Mouse (Mus musculus): ENCODE data around the gene Efhd1. TPM values are rescaled to one million over a fixed set of nuclear protein-coding genes. Genes with fewer than 3 reads are reported as not detected.
A peak's percentile ranks its signal among the peaks of the same experiment; 100 is the strongest.

Efhd1 gene
- polyA plus RNA-seq, 1 experiment from 2014 or later: not detected

DNA sequence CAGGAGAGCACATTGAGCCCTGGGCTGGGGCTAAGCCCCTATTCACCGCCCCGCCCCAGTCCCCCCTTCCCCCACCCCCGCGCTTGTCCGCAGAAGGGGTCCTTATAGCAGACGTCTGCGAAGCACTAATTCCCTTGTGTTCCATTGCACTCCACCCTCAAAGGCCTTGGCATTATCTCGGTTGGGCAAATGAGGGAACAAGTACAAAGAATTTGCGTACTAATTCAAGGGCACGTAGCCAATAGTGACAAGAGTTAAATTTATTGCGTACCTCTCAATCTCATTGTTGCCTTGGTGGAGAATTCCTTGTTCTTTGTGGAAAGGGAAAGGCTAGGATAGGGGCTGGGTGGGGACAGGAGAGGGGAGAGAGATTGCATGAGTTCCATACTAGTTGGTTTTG, 6.5 kb upstream of the Efhd1 start:
- Histone ChIP-seq H3K4me3 (ENCODE audit: control insufficient read depth in 1 of 2, insufficient read depth in 1 of 2, low read depth in 1 of 2, low read length in 2 of 2) (no peak overlapping the region), H3K36me3 (ENCODE audit: control insufficient read depth, insufficient read depth, low read length) (no peaks in the 10 kb centered on the region), H3K27ac (replicated peaks in 1 of 2; ENCODE audit: control insufficient read depth in 1 of 2, insufficient read depth in 1 of 2, low read depth in 2 of 2, low read length in 2 of 2) (no peak overlapping the region), H3K27me3 (ENCODE audit: control insufficient read depth, insufficient read depth, low read length) (peaks cover 37% of the 10 kb centered on the region), H3K4me2 (ENCODE audit: low read length) (no peak overlapping the region), H3K9ac (ENCODE audit: low read length) (no peak overlapping the region), H3K9me3 (ENCODE audit: control insufficient read depth, low read length) (no peaks in the 10 kb centered on the region), H3K4me1 (ENCODE audit: control insufficient read depth in 2 of 2, insufficient read depth in 2 of 2, low read length in 2 of 2) (no peaks in the 10 kb centered on the region)
- no peak for ATAC-seq (ENCODE audit: insufficient number of reproducible peaks, insufficient read depth, low FRiP score, low read depth)
- 22% methylated on average over 11 of the region's 11 CpGs for WGBS

DNA sequence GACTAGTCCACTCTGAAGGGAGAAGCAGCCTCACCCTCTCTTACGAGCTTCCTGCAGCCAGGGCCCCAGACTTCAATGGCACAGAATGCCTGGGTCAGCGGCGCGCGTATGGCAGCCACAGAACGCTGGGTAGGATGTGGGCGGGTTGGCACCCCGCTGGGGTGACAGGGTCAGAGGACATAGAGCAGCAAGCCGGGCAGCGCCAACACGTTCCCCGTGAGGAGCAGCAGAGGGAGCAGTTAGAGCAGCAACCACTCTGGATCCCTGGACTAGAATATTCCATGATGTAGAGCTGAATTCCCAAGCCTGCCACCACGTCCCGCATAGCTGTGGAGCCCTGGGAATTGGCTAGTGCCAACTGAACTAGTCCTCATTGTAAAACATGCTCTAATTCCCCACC, 5.7 kb upstream of the Efhd1 start:
- H3K4me3 ChIP-seq (ENCODE audit: control insufficient read depth in 1 of 2, insufficient read depth in 1 of 2, low read depth in 1 of 2, low read length in 2 of 2): no peak overlapping the region
- H3K27ac ChIP-seq (replicated peaks in 1 of 2; ENCODE audit: control insufficient read depth in 1 of 2, insufficient read depth in 1 of 2, low read depth in 2 of 2, low read length in 2 of 2): no peak overlapping the region
- no peaks in the 10 kb centered on the region for H3K4me1 ChIP-seq (ENCODE audit: control insufficient read depth in 2 of 2, insufficient read depth in 2 of 2, low read length in 2 of 2)
- no peaks in the 10 kb centered on the region for H3K9me3 ChIP-seq (ENCODE audit: control insufficient read depth, low read length)
- no peak overlapping the region for H3K9ac ChIP-seq (ENCODE audit: low read length)
- ATAC-seq (ENCODE audit: insufficient number of reproducible peaks, insufficient read depth, low FRiP score, low read depth): no peak
- H3K36me3 ChIP-seq (ENCODE audit: control insufficient read depth, insufficient read depth, low read length): no peaks in the 10 kb centered on the region
- 0 out of 2 replicates have a peak overlapping the region, but pooled peaks have one; percentile 34 for H3K4me2 ChIP-seq (ENCODE audit: low read length)
- WGBS: 3% methylated on average over 14 of the region's 14 CpGs
- H3K27me3 ChIP-seq (ENCODE audit: control insufficient read depth, insufficient read depth, low read length): peaks cover 42% of the 10 kb centered on the region

DNA sequence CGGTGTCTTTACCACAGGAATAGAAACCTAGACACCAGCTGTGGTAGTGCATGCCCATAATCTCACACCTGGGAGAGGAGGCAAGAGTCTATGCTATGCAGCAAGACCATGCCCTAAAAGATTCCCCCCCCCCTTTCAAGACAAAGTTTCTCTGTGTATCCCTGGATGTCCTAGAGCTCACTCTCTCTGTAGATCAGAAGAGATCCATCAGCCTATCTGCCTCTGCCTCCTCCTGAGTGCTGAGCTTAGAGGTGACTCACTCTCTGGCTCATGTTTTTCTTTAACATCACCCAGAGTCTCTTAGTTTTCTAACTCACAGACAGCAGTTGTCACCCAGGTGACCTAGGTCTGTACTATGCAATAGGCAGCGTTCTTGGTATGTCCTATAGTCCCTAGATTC, 4.8 kb upstream of the Efhd1 start:
- H3K27me3 ChIP-seq (ENCODE audit: control insufficient read depth, insufficient read depth, low read length): peaks cover 50% of the 10 kb centered on the region
- H3K4me3 ChIP-seq (ENCODE audit: control insufficient read depth in 1 of 2, insufficient read depth in 1 of 2, low read depth in 1 of 2, low read length in 2 of 2): no peak overlapping the region
- ATAC-seq (ENCODE audit: insufficient number of reproducible peaks, insufficient read depth, low FRiP score, low read depth): no peak
- H3K9me3 ChIP-seq (ENCODE audit: control insufficient read depth, low read length): no peaks in the 10 kb centered on the region
- peaks cover 3 to 6% of the 10 kb centered on the region in 2 experiments; a peak in 3 of 4 replicates for H3K4me1 ChIP-seq (ENCODE audit: control insufficient read depth in 2 of 2, insufficient read depth in 2 of 2, low read length in 2 of 2)
- no peak overlapping the region for H3K27ac ChIP-seq (replicated peaks in 1 of 2; ENCODE audit: control insufficient read depth in 1 of 2, insufficient read depth in 1 of 2, low read depth in 2 of 2, low read length in 2 of 2)
- no peak overlapping the region for H3K9ac ChIP-seq (ENCODE audit: low read length)
- no peaks in the 10 kb centered on the region for H3K36me3 ChIP-seq (ENCODE audit: control insufficient read depth, insufficient read depth, low read length)
- WGBS: 62% methylated on average over 2 of the region's 2 CpGs
- H3K4me2 ChIP-seq (ENCODE audit: low read length): no peak overlapping the region

DNA sequence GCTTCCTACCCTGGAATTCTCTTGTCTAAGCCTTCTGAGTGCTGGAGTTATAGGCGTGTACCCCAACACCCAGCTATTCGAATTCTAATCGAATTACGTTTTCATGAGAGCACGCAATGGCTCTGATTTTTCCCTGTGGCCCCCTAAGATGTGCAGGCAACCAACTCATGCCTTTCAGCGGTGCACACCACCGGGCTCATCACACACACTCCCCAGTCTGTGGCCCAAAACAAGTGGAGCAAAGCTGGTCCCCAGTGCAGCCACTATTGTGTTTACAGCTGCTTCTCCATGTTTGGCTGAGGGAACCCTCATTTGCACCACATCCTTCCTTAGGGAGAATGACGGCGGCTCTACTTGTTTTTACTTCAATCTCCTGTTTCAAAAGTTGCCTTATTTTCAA, 906 bp upstream of the Efhd1 start:
- Histone ChIP-seq H3K4me2 (ENCODE audit: low read length) (no peak overlapping the region), H3K9me3 (ENCODE audit: control insufficient read depth, low read length) (no peaks in the 10 kb centered on the region), H3K4me1 (ENCODE audit: control insufficient read depth in 2 of 2, insufficient read depth in 2 of 2, low read length in 2 of 2) (peaks cover 11 to 21% of the 10 kb centered on the region in 2 experiments), H3K9ac (ENCODE audit: low read length) (no peak overlapping the region), H3K36me3 (ENCODE audit: control insufficient read depth, insufficient read depth, low read length) (no peaks in the 10 kb centered on the region), H3K27ac (replicated peaks in 1 of 2; ENCODE audit: control insufficient read depth in 1 of 2, insufficient read depth in 1 of 2, low read depth in 2 of 2, low read length in 2 of 2) (no peak overlapping the region), H3K27me3 (ENCODE audit: control insufficient read depth, insufficient read depth, low read length) (peaks cover 71% of the 10 kb centered on the region), H3K4me3 (ENCODE audit: control insufficient read depth in 1 of 2, insufficient read depth in 1 of 2, low read depth in 1 of 2, low read length in 2 of 2) (no peak overlapping the region)
- no peak for ATAC-seq (ENCODE audit: insufficient number of reproducible peaks, insufficient read depth, low FRiP score, low read depth)
- WGBS: 6% methylated on average over 9 of the region's 9 CpGs

DNA sequence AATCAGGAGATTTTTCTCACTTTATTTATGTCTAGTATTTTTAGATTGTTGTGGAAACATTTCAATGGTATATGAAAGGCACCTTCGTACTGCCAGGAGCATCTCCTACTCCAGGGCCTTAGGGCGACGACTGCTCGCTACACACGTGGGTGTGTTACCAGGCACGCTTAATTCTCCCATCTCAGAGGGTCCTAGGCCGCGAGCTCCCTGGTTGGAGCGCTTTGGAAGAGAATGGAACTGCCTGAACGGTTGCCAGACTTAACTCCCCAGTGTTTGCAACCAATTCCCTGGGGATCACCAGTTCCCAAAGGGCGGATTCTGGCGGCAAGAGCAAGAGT, 398 bp upstream of the Efhd1 start:
- no peak overlapping the region for H3K9ac ChIP-seq (ENCODE audit: low read length)
- peaks cover 11 to 21% of the 10 kb centered on the region in 2 experiments for H3K4me1 ChIP-seq (ENCODE audit: control insufficient read depth in 2 of 2, insufficient read depth in 2 of 2, low read length in 2 of 2)
- peak overlapping the region; percentile 40 to 55 for H3K4me3 ChIP-seq (ENCODE audit: control insufficient read depth in 1 of 2, insufficient read depth in 1 of 2, low read depth in 1 of 2, low read length in 2 of 2)
- H3K9me3 ChIP-seq (ENCODE audit: control insufficient read depth, low read length): no peaks in the 10 kb centered on the region
- H3K4me2 ChIP-seq (ENCODE audit: low read length): peak overlapping the region; percentile 95
- 6% methylated on average over 12 of the region's 12 CpGs for WGBS
- H3K27me3 ChIP-seq (ENCODE audit: control insufficient read depth, insufficient read depth, low read length): peaks cover 66% of the 10 kb centered on the region
- no peaks in the 10 kb centered on the region for H3K36me3 ChIP-seq (ENCODE audit: control insufficient read depth, insufficient read depth, low read length)
- ATAC-seq (ENCODE audit: insufficient number of reproducible peaks, insufficient read depth, low FRiP score, low read depth): no peak
- no peak overlapping the region for H3K27ac ChIP-seq (replicated peaks in 1 of 2; ENCODE audit: control insufficient read depth in 1 of 2, insufficient read depth in 1 of 2, low read depth in 2 of 2, low read length in 2 of 2)

DNA sequence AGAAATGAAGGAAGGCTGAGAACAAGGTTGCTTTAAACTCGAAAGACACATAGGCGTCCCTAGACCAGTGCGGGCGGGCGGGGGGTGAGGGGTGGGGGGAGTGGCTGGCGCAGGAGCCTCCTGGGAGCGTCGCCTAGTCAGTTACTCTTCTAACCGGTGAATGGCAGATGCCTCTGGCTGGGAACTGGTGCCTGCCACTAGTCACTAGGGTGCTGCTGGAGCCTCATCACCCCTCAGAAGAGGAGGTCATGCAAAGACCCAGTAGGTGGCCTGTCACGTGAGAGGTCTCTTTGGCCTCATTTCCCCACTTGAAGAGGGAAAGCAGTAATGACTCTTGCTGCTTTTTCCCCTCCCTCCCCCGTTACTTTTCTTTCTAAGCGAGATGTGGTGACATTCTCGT, 1.0 kb downstream of the Efhd1 start:
- Histone ChIP-seq H3K27ac (replicated peaks in 1 of 2; ENCODE audit: control insufficient read depth in 1 of 2, insufficient read depth in 1 of 2, low read depth in 2 of 2, low read length in 2 of 2) (no peak overlapping the region), H3K4me3 (ENCODE audit: control insufficient read depth in 1 of 2, insufficient read depth in 1 of 2, low read depth in 1 of 2, low read length in 2 of 2) (peak overlapping the region; percentile 11 to 55; a peak in 3 of 4 replicates), H3K9ac (ENCODE audit: low read length) (no peak overlapping the region), H3K4me2 (ENCODE audit: low read length) (peak overlapping the region; percentile 95), H3K9me3 (ENCODE audit: control insufficient read depth, low read length) (no peaks in the 10 kb centered on the region), H3K4me1 (ENCODE audit: control insufficient read depth in 2 of 2, insufficient read depth in 2 of 2, low read length in 2 of 2) (peaks cover 11 to 23% of the 10 kb centered on the region in 2 experiments), H3K27me3 (ENCODE audit: control insufficient read depth, insufficient read depth, low read length) (peaks cover 59% of the 10 kb centered on the region), H3K36me3 (ENCODE audit: control insufficient read depth, insufficient read depth, low read length) (no peaks in the 10 kb centered on the region)
- no peak for ATAC-seq (ENCODE audit: insufficient number of reproducible peaks, insufficient read depth, low FRiP score, low read depth)
- WGBS: 0% methylated on average over 13 of the region's 13 CpGs

DNA sequence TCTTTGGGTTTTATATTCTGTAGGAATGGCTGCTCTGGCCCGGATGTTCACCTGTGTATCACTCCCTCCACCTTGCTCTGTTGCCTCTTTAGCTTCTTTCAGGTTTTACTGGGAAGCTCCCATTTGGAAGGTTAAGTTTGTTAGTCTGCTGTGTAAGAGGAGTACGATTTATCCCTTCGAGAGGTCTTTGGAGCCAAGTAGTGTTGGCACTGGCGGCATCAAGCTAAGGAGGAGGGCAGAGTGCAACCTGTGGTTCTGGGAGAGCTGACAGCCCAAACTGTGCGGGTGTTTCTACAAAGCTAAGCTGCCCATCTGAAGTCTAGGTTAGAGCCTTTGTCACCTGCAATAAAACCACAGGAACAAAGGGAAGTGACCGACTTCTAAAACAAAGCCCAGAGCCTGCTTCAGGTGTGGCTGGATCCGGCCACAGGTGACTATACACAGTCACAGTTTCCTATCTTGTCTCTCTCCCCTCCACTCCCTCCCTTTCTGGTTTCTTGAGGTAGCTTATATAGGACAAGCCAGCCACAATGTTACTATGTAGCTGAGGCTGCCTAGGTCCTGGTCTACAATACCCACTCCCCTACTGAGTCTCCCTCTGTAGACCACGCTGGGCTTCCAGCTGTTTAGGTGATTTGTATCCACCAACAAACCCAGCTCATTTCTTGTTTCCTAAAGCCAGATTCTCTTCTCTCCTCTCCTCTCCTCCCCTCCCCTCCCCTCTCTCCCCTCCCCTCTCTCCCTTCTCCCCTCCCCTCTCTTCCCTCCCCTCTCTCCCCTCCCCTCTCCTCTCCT, 2.3 kb downstream of the Efhd1 start:
- Histone ChIP-seq H3K27ac (replicated peaks in 1 of 2; ENCODE audit: control insufficient read depth in 1 of 2, insufficient read depth in 1 of 2, low read depth in 2 of 2, low read length in 2 of 2) (no peak overlapping the region), H3K27me3 (ENCODE audit: control insufficient read depth, insufficient read depth, low read length) (peaks cover 53% of the 10 kb centered on the region), H3K4me3 (ENCODE audit: control insufficient read depth in 1 of 2, insufficient read depth in 1 of 2, low read depth in 1 of 2, low read length in 2 of 2) (no peak overlapping the region), H3K9me3 (ENCODE audit: control insufficient read depth, low read length) (no peaks in the 10 kb centered on the region), H3K4me1 (ENCODE audit: control insufficient read depth in 2 of 2, insufficient read depth in 2 of 2, low read length in 2 of 2) (peaks cover 14 to 32% of the 10 kb centered on the region in 2 experiments), H3K36me3 (ENCODE audit: control insufficient read depth, insufficient read depth, low read length) (no peaks in the 10 kb centered on the region), H3K9ac (ENCODE audit: low read length) (no peak overlapping the region), H3K4me2 (ENCODE audit: low read length) (no peak overlapping the region)
- WGBS: 40% methylated on average over 8 of the region's 8 CpGs
- ATAC-seq (ENCODE audit: insufficient number of reproducible peaks, insufficient read depth, low FRiP score, low read depth): no peak

DNA sequence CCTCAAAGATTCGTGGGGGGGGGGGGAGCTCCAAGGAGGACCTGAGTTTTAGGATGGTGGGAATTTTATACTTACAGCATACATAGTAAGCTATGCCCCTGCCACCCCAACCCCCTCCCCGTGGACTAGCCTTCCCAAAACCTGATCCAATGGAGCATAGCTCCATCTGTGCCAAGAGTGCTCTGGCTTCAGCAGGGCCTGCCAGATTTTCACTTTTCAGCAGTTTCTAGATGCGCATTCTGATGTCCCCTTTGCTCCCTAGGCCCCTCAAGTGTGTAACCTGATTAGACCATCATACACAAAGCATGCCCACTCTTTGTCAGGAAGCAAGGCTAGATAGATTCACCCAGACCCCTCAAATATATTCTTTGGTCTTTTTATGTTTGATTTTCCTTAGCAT, 6.0 kb downstream of the Efhd1 start:
- ATAC-seq (ENCODE audit: insufficient number of reproducible peaks, insufficient read depth, low FRiP score, low read depth): no peak
- H3K4me1 ChIP-seq (ENCODE audit: control insufficient read depth in 2 of 2, insufficient read depth in 2 of 2, low read length in 2 of 2): peaks cover 24 to 29% of the 10 kb centered on the region in 2 experiments
- H3K27me3 ChIP-seq (ENCODE audit: control insufficient read depth, insufficient read depth, low read length): peaks cover 16% of the 10 kb centered on the region
- no peak overlapping the region for H3K27ac ChIP-seq (replicated peaks in 1 of 2; ENCODE audit: control insufficient read depth in 1 of 2, insufficient read depth in 1 of 2, low read depth in 2 of 2, low read length in 2 of 2)
- no peaks in the 10 kb centered on the region for H3K36me3 ChIP-seq (ENCODE audit: control insufficient read depth, insufficient read depth, low read length)
- no peak overlapping the region for H3K4me3 ChIP-seq (ENCODE audit: control insufficient read depth in 1 of 2, insufficient read depth in 1 of 2, low read depth in 1 of 2, low read length in 2 of 2)
- no peak overlapping the region for H3K9ac ChIP-seq (ENCODE audit: low read length)
- H3K9me3 ChIP-seq (ENCODE audit: control insufficient read depth, low read length): no peaks in the 10 kb centered on the region
- H3K4me2 ChIP-seq (ENCODE audit: low read length): no peak overlapping the region
- WGBS: 51% methylated on average over 3 of the region's 3 CpGs
